Mouse (Mus musculus): ENCODE measurements around the gene Omt2b. TPM values are rescaled to one million over a fixed set of nuclear protein-coding genes. Genes with fewer than 3 reads are reported as not detected.
A peak's percentile ranks its signal among the peaks of the same experiment; 100 is the strongest.

Omt2b gene
- polyA plus RNA-seq, 1 experiment from 2014 or later: not detected

DNA sequence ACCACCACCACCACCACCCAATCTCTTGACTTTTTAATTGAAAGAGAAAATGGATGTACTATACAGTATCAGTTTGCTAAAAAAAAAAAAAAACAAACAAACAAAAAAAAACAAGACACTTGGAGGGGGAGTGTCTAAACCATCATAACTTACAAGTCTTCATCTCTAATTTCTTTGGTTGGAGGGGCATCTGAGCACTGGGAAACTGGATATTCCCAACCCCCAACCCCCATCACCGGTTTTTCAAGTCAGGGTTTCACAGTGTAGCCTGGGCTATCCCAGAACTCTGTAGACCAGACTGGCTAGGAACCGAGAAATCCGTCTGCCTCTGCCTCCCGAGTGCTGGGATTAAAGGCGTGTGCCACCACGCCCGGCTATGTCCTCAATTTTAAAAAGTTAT, 42.4 kb downstream of the Omt2b start:
- H3K4me1 ChIP-seq (ENCODE audit: control insufficient read depth, insufficient read depth, low read length): no peaks in the 10 kb centered on the region
- WGBS: 90% methylated on average over 7 of the region's 7 CpGs
- no peak for DNase-seq
- no peaks in the 10 kb centered on the region; the same call in 1 of the 2 replicates for H3K9me3 ChIP-seq (ENCODE audit: control insufficient read depth, low read length)
- ATAC-seq (ENCODE audit: low FRiP score, low TSS enrichment): no peak
- no peaks in the 10 kb centered on the region for H3K27me3 ChIP-seq (ENCODE audit: control insufficient read depth, insufficient read depth, low read length)
- no peak overlapping the region for H3K4me2 ChIP-seq (ENCODE audit: low read length)
- H3K36me3 ChIP-seq (ENCODE audit: control insufficient read depth, insufficient read depth, low read length): no peaks in the 10 kb centered on the region
- no peak overlapping the region for H3K27ac ChIP-seq (replicated peaks; ENCODE audit: low read depth, low read length)
- no peak overlapping the region for H3K4me3 ChIP-seq (replicated peaks; ENCODE audit: low read depth, low read length)
- no peak overlapping the region for H3K9ac ChIP-seq (replicated peaks; ENCODE audit: low read length)

DNA sequence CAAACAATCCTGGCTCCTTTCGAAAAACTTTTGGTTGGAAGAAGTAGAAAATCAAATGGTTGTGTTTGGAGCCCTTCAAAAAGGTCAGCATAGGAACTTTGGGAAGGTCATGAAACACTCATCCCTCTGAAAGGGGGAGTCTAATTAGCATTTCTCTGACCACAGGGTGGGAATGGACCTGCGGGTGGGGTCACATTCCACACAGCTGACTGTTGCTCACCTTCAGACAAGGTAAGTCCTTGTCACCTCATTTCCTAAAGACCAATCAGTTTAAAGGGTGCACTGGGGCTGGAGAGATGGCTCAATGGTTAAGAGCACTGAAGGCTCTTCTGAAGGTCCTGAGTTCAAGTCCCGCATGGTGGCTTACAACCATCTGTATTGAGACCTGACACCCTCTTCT, 44.1 kb downstream of the Omt2b start:
- H3K9ac ChIP-seq (replicated peaks; ENCODE audit: low read length): no peak overlapping the region
- H3K27me3 ChIP-seq (ENCODE audit: control insufficient read depth, insufficient read depth, low read length): no peaks in the 10 kb centered on the region
- ATAC-seq (ENCODE audit: low FRiP score, low TSS enrichment) (no peak), DNase-seq (no peak)
- H3K4me2 ChIP-seq (ENCODE audit: low read length): no peak overlapping the region
- no peak overlapping the region for H3K4me3 ChIP-seq (replicated peaks; ENCODE audit: low read depth, low read length)
- 93% methylated on average over 3 of the region's 3 CpGs for WGBS
- no peaks in the 10 kb centered on the region for H3K36me3 ChIP-seq (ENCODE audit: control insufficient read depth, insufficient read depth, low read length)
- no peaks in the 10 kb centered on the region for H3K9me3 ChIP-seq (ENCODE audit: control insufficient read depth, low read length)
- no peaks in the 10 kb centered on the region for H3K4me1 ChIP-seq (ENCODE audit: control insufficient read depth, insufficient read depth, low read length)
- no peak overlapping the region for H3K27ac ChIP-seq (replicated peaks; ENCODE audit: low read depth, low read length)

DNA sequence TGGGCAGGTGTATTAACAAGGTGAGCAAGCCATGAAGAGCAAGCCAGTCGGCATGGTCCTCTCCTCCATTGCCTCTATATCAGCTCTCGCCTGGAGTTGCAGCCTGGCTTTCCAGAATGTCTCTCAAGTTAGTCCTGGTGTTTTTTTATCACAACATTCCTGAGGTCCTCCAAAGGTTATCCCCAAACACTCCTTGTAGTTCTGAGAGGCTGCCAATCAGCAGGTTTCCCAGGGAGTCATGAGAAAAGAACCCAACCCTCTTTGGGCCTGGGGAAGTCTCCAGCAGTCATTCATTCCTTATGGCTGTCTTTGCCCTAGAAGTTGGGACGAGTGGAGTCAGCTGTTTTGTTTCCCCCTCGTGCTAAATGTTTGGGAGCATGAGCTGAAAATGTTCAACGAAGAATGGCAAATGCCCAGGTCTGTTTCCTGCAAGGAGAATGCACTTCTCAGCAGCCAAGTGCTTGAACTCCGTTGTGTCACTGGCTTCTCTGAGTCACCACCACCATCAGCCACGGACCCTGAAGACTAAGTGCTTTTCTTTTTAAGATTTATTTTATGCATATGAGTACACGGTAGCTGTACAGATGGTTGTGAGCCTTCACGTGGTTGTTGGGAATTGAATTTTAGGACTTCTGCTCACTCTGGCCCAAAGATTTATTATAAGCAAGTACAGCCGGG, 45.6 kb downstream of the Omt2b start:
- Histone ChIP-seq H3K27me3 (ENCODE audit: control insufficient read depth, insufficient read depth, low read length) (no peaks in the 10 kb centered on the region), H3K9me3 (ENCODE audit: control insufficient read depth, low read length) (no peaks in the 10 kb centered on the region), H3K36me3 (ENCODE audit: control insufficient read depth, insufficient read depth, low read length) (no peaks in the 10 kb centered on the region), H3K4me3 (replicated peaks; ENCODE audit: low read depth, low read length) (no peak overlapping the region), H3K9ac (replicated peaks; ENCODE audit: low read length) (no peak overlapping the region), H3K27ac (replicated peaks; ENCODE audit: low read depth, low read length) (no peak overlapping the region), H3K4me1 (ENCODE audit: control insufficient read depth, insufficient read depth, low read length) (peaks cover 1% of the 10 kb centered on the region; the same call in 1 of the 2 replicates), H3K4me2 (ENCODE audit: low read length) (no peak overlapping the region)
- WGBS: 89% methylated on average over 10 of the region's 10 CpGs
- no peak for ATAC-seq (ENCODE audit: low FRiP score, low TSS enrichment)
- DNase-seq: no peak

DNA sequence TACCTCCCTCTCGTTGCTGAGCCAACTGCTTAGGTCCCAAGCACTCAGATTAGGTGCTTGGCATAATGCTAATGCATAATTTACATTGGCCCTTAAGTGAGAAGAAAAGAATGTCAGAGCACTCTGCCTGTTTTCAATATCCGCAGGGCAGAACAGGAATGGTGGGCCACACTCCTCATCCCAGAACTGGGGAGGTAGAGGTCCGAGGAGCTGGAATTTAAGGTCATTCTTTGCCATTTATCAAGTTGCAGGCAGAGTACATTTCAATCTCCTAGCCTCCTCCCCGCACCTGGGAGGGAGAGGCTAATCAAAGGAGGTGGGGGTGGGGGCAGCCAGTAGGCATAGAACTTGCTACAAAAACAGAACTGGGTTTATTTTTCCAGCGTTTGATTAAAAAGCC, 47.0 kb downstream of the Omt2b start:
- H3K4me1 ChIP-seq (ENCODE audit: control insufficient read depth, insufficient read depth, low read length): peaks cover 5% of the 10 kb centered on the region; the same call in 1 of the 2 replicates
- H3K36me3 ChIP-seq (ENCODE audit: control insufficient read depth, insufficient read depth, low read length): no peaks in the 10 kb centered on the region
- no peak overlapping the region for H3K9ac ChIP-seq (replicated peaks; ENCODE audit: low read length)
- no peaks in the 10 kb centered on the region for H3K27me3 ChIP-seq (ENCODE audit: control insufficient read depth, insufficient read depth, low read length)
- ATAC-seq (ENCODE audit: low FRiP score, low TSS enrichment) (no peak), DNase-seq (no peak)
- no peak overlapping the region for H3K4me2 ChIP-seq (ENCODE audit: low read length)
- 61% methylated on average over 5 of the region's 5 CpGs for WGBS
- H3K27ac ChIP-seq (replicated peaks; ENCODE audit: low read depth, low read length): no peak overlapping the region
- no peaks in the 10 kb centered on the region for H3K9me3 ChIP-seq (ENCODE audit: control insufficient read depth, low read length)
- H3K4me3 ChIP-seq (replicated peaks; ENCODE audit: low read depth, low read length): no peak overlapping the region

DNA sequence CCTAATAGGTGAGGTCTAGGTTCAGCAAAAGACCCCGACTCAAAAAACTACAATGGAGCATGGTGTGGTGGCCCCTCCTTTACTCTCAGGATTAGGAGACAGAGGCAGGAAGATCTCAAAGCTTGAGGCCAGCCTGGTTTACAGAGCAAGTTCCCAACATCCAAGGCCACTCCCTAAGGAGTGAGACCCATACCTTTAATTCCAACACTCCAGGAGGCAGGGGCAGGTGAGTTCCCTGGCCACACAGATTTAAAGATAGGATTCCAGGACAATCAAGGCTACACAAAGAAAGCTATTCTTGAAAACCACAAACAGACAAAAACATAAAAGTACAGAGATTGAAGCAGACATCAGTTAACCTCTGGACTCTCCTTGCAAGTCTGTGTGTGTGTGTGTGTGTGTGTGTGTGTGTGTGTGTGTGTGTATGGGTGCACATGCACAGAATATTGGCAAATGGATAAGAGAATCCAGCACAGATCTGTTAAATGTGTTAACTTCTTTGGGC, 47.5 kb downstream of the Omt2b start:
- Histone ChIP-seq H3K9ac (replicated peaks; ENCODE audit: low read length) (no peak overlapping the region), H3K4me2 (ENCODE audit: low read length) (no peak overlapping the region), H3K4me3 (replicated peaks; ENCODE audit: low read depth, low read length) (no peak overlapping the region), H3K36me3 (ENCODE audit: control insufficient read depth, insufficient read depth, low read length) (no peaks in the 10 kb centered on the region), H3K27me3 (ENCODE audit: control insufficient read depth, insufficient read depth, low read length) (no peaks in the 10 kb centered on the region), H3K4me1 (ENCODE audit: control insufficient read depth, insufficient read depth, low read length) (peaks cover 5% of the 10 kb centered on the region; the same call in 1 of the 2 replicates), H3K9me3 (ENCODE audit: control insufficient read depth, low read length) (no peaks in the 10 kb centered on the region), H3K27ac (replicated peaks; ENCODE audit: low read depth, low read length) (no peak overlapping the region)
- 96% methylated on average over 1 of the region's 1 CpGs for WGBS
- no peak for DNase-seq
- no peak for ATAC-seq (ENCODE audit: low FRiP score, low TSS enrichment)

DNA sequence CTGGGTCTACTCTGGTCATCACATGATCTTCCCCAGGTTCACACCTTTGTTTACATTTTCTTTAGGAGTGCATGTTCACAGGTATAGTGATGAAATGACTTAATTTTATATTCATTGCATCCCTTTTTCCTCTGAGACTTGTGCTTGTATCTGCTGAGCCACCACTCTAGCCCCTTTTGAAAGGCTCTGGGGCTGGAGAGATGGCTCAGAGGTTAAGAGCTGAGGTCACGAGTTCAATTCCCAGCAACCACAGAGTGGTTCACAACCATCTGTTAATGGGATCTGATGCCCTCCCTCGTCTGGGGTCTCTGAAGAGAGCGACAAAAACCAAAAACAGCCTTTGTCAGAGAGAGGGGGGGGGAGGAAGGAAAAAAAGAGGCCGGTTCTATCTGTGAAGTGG, 48.1 kb downstream of the Omt2b start:
- Histone ChIP-seq H3K4me3 (replicated peaks; ENCODE audit: low read depth, low read length) (no peak overlapping the region), H3K9ac (replicated peaks; ENCODE audit: low read length) (no peak overlapping the region), H3K4me2 (ENCODE audit: low read length) (no peak overlapping the region), H3K9me3 (ENCODE audit: control insufficient read depth, low read length) (no peaks in the 10 kb centered on the region), H3K27me3 (ENCODE audit: control insufficient read depth, insufficient read depth, low read length) (no peaks in the 10 kb centered on the region), H3K36me3 (ENCODE audit: control insufficient read depth, insufficient read depth, low read length) (no peaks in the 10 kb centered on the region), H3K4me1 (ENCODE audit: control insufficient read depth, insufficient read depth, low read length) (peaks cover 5% of the 10 kb centered on the region; the same call in 1 of the 2 replicates), H3K27ac (replicated peaks; ENCODE audit: low read depth, low read length) (no peak overlapping the region)
- ATAC-seq (ENCODE audit: low FRiP score, low TSS enrichment) (no peak), DNase-seq (no peak)
- 77% methylated on average over 4 of the region's 4 CpGs for WGBS

DNA sequence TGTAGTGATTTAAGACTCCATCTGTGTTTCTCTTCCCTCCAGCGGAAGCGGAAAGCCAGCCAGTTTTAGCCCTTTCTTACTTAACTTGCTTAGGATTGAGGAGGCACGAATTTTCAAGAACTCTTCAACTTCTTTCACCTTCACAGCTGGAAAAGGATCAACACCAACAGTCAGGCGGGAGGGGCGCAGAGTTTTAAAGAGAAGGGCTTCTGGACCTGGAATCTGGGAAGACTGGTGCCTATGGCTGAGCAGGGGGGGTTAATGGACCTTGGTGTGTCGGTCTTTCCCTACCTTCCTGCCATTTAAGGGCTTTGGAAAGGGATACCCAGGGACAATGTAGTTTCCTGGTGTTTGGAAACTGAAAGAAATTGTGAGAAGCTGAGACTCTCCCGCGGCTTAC, 50.2 kb downstream of the Omt2b start:
- ATAC-seq (ENCODE audit: low FRiP score, low TSS enrichment): no peak
- no peak for DNase-seq
- Histone ChIP-seq H3K4me1 (ENCODE audit: control insufficient read depth, insufficient read depth, low read length) (peaks cover 5% of the 10 kb centered on the region; the same call in 1 of the 2 replicates), H3K9ac (replicated peaks; ENCODE audit: low read length) (peak overlapping the region; percentile 49; the same call in 1 of the 2 replicates), H3K9me3 (ENCODE audit: control insufficient read depth, low read length) (no peaks in the 10 kb centered on the region), H3K27ac (replicated peaks; ENCODE audit: low read depth, low read length) (no peak overlapping the region), H3K4me2 (ENCODE audit: low read length) (peak overlapping the region; percentile 75), H3K27me3 (ENCODE audit: control insufficient read depth, insufficient read depth, low read length) (no peaks in the 10 kb centered on the region), H3K4me3 (replicated peaks; ENCODE audit: low read depth, low read length) (peak overlapping the region; percentile 34), H3K36me3 (ENCODE audit: control insufficient read depth, insufficient read depth, low read length) (no peaks in the 10 kb centered on the region)
- 24% methylated on average over 8 of the region's 8 CpGs for WGBS

DNA sequence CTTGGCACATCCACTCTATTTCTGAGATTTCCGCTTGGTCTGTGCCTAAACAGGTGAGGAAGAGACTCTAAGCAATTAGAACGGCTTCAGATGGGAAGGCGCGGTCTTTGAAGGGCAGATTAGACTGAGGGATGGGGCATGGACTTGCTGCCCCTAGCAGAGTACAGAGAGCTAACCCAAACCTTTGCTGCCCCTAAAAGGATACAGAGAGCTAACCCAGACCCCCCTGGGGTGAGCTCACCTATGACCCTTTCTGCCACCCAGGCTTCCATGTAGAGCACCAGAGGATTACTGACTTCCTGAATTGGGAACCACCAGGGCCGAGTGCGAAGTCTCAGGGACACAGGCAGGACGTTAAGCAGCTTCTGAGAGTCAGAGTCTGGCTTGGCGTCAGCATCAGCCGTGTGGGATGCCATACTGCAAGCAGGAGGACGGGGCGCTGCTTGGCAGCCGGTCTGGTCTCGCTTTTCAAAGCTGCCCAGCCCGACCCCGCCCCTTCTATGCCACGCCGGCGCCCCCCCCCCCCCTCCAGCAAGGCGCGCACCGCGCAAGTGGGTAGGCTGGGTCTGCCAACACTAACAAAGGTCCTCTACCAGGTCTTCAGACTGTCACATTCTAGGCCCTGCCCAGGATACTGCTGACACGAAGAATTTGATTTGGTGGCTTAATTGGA, 50.9 kb downstream of the Omt2b start, which contains the start of gene Ooep:
Gene Ooep, minus strand, starts transcription at position 613 of the 673 bp plus-strand sequence.
- DNase-seq (peak; percentile 84), ATAC-seq (ENCODE audit: low FRiP score, low TSS enrichment) (peak; percentile 92)
- H3K9ac ChIP-seq (replicated peaks; ENCODE audit: low read length): peak within 1 kb of the TSS; percentile 49
- peaks cover 5% of the 10 kb centered on the region; the same call in 1 of the 2 replicates for H3K4me1 ChIP-seq (ENCODE audit: control insufficient read depth, insufficient read depth, low read length)
- H3K9me3 ChIP-seq (ENCODE audit: control insufficient read depth, low read length): no peaks in the 10 kb centered on the region
- H3K27ac ChIP-seq (replicated peaks; ENCODE audit: low read depth, low read length): peak within 1 kb of the TSS; percentile 52; the same call in 1 of the 2 replicates
- no peaks in the 10 kb centered on the region for H3K27me3 ChIP-seq (ENCODE audit: control insufficient read depth, insufficient read depth, low read length)
- no peaks in the 10 kb centered on the region for H3K36me3 ChIP-seq (ENCODE audit: control insufficient read depth, insufficient read depth, low read length)
- peak within 1 kb of the TSS; percentile 75 for H3K4me2 ChIP-seq (ENCODE audit: low read length)
- H3K4me3 ChIP-seq (replicated peaks; ENCODE audit: low read depth, low read length): peak within 1 kb of the TSS; percentile 34
- 2% methylated on average over 23 of the region's 23 CpGs for WGBS
